Mouse (Mus musculus) cerebellum, postnatal 36 days (tissue): Measurements from ENCODE around the gene Timm8b.
"Not testable (repeated sequence)": the region's sequence is repeated elsewhere in the genome, so short reads cannot be mapped to it uniquely, and the experiment has no call there.

Experiments
- DNase-seq, 2 experiments: peaks; one replicate each; pipeline ENCODE4 v3.0.0; 2021 to 2022; ENCODE audit warnings: mixed read lengths in 2 of 2

Gene Timm8b

DNA sequence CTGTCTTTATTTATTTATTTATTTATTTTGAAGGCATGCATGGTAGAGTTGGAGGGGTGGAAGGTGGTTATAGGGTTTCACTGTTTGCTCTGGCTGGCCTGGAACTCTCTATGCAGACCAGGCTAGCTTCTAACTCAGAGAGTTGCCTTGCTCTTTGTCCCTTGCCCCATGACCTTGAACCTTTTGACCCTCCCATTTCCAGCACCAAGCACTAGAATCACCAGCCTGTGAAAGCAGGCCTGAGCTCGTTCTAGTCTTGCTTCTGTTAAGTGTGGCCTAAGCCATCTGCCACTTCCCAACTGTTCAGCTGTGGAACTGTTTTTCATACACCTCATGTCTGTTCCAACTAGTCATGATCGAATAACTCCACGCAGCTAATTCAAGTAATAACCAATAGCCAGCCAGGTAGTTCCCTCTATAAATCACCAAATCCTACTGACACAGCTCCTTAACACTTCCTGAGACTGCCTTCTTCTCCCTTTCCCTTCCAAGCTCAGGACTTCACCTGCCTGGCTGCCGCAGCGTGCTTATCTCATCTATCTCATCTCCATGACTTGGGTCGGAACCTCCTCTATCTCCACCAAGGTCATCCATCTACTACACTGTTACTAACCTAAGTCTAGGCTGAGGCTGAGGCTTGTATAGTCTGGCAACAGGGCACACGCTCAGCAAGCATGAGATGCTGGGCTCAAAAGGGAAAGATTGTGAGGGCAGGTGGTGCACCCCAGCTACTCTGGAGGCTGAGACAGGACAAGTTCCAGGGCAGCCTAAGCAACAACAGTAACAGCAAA is 1.5 kb upstream of the Timm8b start:
- DNase-seq: no peak

DNA sequence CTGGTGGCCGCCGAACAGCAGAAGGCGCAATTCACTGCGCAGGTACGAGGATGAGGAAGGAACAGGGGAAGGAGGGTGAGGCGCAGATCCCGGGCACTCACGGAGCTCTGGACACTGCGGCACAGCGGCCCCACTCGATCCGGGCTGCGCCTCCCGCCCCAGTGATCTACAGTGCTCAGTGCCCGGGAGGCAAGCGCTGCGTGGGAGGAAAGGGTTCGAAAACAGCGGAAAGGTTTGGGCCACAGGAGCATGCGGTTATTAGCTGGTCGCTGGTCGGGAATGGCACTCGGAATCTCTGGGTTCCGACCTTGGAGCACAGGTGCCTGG is 251 bp downstream of the Timm8b start:
- DNase-seq: no peak

DNA sequence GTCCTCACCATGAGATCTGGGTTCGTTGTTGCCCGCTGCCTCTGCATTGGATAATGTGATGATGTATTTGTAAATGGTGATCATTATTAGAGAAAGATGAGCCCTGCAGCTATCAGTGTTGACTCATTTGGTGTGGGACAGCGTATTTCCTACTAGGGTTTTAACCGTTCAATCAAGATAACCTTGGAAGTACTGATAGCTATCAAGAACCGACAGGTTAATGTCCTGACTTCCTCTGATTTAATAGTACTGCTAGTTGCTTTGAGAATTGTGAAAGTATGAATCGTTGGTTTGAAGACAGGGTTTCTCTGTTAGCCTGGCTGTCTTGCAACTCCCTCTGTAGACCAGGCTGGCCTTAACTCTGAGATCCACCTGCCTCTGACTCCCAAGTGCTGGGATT is 628 bp downstream of the Timm8b start:
- no peak for DNase-seq

DNA sequence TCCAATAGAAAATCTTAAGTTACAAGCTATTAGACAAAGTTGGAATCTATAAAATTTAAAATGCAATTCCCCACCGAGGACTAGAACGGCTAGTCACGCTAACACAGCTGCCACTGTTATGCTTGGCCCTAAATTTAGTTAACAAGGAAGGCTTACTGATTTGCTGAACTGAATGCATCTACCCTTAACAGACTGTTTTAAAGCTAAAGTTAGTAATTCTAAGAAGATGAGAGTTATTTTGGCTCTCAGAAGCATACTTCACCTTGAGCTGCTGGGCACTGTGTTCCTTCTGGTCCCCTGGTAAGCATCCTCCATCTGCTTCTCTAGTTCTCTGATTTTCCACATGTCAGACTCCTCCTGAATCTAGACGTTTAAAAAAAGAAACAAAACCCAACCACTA is 8.4 kb downstream of the Timm8b start:
- no peak for DNase-seq

DNA sequence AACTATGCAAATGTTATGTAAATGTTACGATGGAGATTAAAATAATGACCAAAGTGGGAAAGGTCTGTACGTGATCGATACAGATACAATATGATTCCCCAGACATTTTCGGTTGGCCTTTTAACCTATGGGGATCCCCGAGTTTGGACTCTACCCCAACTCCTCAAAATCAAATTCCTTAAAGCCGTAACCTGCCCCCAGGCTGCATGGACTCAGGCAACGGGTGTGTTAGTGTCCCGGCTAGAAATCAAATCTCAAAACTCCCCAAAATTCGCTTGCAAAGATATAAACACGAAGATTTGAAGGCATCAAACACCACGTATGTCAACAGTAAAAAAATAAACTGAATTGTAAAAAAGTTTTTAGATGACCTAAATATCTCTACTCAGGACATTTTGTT is 12.5 kb downstream of the Timm8b start:
- DNase-seq: no peak

DNA sequence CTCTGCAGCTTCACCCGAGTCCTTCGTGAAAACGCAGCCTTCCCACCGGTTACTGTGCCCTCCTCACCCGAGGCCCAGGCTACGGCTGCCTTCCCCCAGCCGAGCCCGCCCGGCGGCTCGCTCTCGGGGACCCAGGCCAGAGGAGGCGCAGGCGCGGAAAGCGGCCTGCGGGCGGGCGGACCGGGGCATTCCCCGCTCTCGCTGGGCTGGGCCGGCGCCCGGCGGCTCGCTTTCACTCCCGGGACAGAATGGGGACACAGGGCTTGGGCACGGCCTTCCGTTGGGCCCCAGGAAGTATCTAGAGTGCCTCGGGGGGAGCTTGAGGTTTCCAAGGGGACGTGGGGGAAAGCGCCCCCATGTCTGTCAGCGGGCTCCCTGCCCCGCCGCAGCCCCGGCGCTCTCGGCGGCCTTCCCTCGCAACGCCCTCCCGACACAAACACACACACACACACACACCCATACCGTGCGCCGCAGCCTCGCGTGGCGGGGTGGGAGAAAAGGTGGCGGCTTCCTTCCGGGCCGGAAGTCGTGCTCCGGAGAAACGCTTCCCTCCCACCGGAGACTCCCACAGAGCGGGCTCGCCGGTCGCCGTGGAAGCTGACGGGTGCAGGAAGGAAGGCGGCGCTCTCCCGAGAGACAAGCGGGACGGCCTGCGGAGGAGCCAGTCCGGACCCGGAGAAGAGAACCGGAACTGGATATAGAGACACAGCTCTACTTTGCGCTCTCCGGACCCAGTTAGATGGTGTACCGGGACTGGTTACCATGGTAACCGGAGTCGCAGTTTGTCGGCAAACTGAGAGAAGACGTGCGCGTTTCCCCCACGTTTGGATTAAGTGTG is 13.3 kb downstream of the Timm8b start, which contains the start of the genes Pih1d2 and Nkapd1:
TSS of gene Pih1d2 (plus strand) at position 556 of the 838 bp plus-strand sequence.
TSS of gene Nkapd1 (minus strand) at position 699 of the 838 bp plus-strand sequence.
- DNase-seq: peak; percentile 82 to 94

DNA sequence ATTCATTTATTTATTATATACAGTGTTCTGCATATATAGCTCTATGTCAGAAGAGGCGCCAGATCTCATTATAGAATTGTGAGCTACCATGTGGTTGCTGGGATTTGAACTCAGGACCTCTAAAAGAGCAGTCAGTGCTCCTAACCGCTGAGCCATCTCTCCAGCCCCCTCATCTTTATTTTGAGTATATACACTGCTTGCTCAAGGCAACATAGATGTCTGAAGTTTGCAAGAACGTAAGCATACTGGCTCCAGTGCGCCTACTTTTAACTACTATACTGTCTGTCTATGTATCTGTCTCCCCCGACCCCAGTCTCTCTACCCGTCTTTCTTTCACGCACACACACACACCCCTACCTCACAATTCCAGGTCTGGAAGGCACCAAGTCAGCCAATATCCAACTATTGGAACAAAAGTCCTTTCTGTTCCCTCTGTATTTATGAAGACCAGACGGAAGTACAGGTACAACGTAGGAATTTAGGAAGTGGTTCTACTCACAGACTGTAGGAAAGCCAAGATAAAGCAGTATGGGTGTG is 14.2 kb downstream of the Timm8b start:
- DNase-seq: no peak

DNA sequence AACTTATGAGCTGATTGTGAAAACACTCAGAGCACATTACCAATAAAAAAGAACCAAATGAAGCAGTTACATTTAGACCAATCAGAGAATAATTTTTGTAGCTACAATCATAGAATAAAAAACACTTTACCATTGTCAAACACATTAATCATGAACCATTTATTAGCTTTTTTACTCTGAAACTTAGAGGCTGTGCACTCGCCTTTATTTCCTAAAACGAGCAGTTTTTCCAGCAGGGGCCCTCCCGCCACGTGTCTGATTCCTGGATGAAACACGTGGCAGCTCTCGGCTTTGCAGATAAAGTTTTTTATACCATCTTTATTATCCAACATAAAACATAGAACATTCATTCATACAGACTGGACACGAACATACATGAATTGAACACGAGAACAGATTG is 27.2 kb downstream of the Timm8b start:
- not testable (repeated sequence) for DNase-seq

DNA sequence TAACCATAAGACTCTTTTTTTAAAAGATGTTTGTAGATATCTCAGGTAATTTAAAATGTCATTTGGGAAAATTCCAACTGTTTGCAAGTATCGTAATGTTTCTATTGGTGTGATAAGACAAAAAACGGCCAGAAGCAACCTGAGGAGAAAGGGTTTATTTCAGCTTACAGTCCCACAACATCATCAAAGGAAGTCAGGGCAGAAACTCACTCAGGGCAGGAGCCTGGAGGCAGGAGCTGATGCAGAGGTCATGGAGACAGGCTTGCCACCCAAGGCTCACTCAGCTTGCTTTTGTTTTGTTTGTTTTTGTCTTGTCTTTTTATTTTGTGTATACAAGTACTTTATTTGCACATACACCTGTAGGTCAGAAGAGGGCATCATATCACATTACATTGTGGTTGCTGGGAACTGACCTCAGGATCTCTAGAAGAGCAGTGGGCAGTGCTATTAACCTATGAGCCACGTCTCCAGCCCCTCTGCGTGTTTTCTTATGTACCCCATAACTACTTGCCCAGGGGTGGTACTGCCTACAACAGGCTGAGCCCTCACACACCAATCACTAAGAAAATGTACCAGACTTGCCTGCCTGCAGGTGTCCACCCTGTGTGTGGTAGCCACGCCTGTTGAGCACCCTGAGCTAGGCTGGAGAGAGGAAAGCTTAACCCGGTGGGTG is 28.4 kb downstream of the Timm8b start:
- no peak for DNase-seq

DNA sequence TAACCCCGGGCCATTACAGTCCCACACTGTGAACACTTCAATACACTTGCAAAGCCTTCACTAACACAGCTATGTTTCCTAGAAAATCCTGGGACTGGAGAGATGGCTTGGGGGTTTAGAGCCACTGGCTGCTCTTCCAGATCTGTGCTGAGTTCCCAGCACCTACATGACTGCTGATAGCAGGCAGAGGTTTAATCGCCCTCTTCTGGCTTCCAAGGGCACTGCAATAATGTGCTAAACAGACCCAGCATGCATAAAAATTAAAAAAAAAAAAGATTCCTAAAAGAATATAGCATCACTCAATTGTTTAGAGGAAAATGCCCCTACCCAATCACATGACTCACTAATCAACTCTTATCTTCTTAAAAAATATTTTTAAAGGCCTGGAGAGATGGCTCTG is 29.3 kb downstream of the Timm8b start:
- no peak for DNase-seq

DNA sequence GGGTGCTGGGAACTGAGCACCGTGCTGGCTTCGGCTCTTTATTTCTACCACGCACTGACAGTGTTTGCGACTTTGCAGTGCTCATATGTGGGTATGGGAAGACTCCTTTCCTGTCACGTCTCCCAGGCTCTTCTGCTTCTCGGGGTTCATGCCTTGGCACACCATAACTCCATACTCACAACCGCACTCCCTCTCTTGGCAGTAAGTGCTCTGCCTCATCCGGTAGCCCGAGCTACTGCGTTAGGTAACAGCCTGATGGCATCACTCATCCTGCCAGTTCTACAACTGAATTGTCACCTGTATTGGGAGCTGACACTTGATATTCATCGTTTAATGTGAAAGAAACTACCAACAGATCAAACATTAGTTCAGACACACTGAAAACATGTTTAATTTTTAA is 30.6 kb downstream of the Timm8b start:
- DNase-seq: no peak

DNA sequence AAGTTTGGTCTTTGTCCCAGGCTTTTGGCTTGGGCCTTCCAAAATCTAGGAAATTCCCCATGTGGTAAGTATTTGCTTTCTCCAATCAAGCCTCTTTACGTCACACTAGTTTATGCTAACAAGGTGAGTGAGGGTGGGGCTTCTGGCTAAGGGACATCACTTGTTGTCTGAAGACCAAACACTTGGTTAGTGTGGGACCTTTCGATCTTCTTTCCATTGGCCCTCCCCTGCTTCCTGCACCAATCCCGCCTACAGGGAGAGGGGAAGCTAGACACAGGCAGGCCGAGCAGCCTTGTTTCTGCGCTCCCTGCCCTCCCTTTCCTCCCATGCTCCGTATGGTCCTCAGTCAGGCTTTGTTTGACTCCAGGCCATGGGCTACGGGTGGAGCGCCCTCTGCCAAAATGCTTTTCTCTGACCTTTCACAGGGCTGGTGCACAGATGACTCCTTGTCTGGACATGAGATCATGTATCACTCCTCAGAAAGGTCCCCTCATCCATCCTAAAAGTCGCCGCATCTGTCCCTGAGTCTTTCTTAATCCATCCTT is 43.2 kb downstream of the Timm8b start:
- no peak for DNase-seq

DNA sequence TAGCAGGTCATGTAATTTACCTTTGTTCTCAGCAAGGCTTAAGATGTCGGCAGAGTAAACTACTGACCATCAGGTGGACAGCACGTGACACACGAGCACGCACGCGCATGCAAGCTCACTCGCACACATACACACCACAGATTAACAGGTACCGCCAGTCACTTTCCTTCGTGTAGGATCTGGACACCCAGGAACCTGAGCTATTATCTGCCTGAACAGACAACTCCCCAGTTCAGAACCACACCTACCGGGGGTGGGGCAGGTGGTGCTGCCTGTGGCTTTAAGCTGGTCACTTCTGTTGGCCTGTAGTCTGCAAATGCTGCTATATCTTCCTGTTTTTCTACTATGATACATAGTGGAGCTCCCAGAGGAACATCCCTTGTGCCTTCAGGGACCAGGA is 46.8 kb downstream of the Timm8b start:
- no peak for DNase-seq
